Mouse (Mus musculus) brain, embryonic 18.5 days (tissue): ENCODE results near the gene Shld2.
"Not testable (repeated sequence)": the region's sequence is repeated elsewhere in the genome, so short reads cannot be mapped to it uniquely, and the experiment has no call there.

Experiments used
- DNase-seq: peaks from one replicate; pipeline ENCODE4 v3.0.0-alpha.2; 2012; ENCODE audit warnings: low read depth, low spot score

Shld2 gene

GRCm38 (mm10) chr14:34318113-34318512, 7.8 kb upstream of the Shld2 start:
- DNase-seq, result no peak

- no peak for DNase-seq
Observed at GRCm38 (mm10) chr14:34317431-34317830, 7.1 kb upstream of the Shld2 start.

GRCm38 (mm10) chr14:34316346-34316745, 6.1 kb upstream of the Shld2 start:
- DNase-seq, result no peak

- DNase-seq, result no peak
Observed at GRCm38 (mm10) chr14:34314796-34315195, 4.5 kb upstream of the Shld2 start.

GRCm38 (mm10) chr14:34314383-34314782, 4.1 kb upstream of the Shld2 start:
- DNase-seq, result not testable (repeated sequence)

- DNase-seq, result no peak
Observed at GRCm38 (mm10) chr14:34313612-34314011, 3.3 kb upstream of the Shld2 start.

- no peak for DNase-seq
Observed at GRCm38 (mm10) chr14:34312339-34313048, 2.2 kb upstream of the Shld2 start.

GRCm38 (mm10) chr14:34311691-34312090, 1.4 kb upstream of the Shld2 start:
- no peak for DNase-seq

- no peak for DNase-seq
Observed at GRCm38 (mm10) chr14:34311021-34311631, 833 bp upstream of the Shld2 start.

- no peak for DNase-seq
Observed at GRCm38 (mm10) chr14:34309907-34310233, 423 bp downstream of the Shld2 start.

GRCm38 (mm10) chr14:34309266-34309665, 1.0 kb downstream of the Shld2 start:
- DNase-seq, result no peak

- no peak for DNase-seq
Observed at GRCm38 (mm10) chr14:34303265-34303680, 7.0 kb downstream of the Shld2 start.

- DNase-seq, result no peak
Observed at GRCm38 (mm10) chr14:34302681-34303242, 7.5 kb downstream of the Shld2 start.

GRCm38 (mm10) chr14:34298871-34299700, 11.2 kb downstream of the Shld2 start:
- no peak for DNase-seq

- DNase-seq, result no peak
Observed at GRCm38 (mm10) chr14:34297634-34298033, 12.7 kb downstream of the Shld2 start.

- DNase-seq, result no peak
Observed at GRCm38 (mm10) chr14:34297038-34297437, 13.3 kb downstream of the Shld2 start.

GRCm38 (mm10) chr14:34296350-34296749, 13.9 kb downstream of the Shld2 start:
- DNase-seq, result no peak

- no peak for DNase-seq
Observed at GRCm38 (mm10) chr14:34293641-34294040, 16.7 kb downstream of the Shld2 start.

- no peak for DNase-seq
Observed at GRCm38 (mm10) chr14:34290229-34290628, 20.1 kb downstream of the Shld2 start.

- DNase-seq, result no peak
Observed at GRCm38 (mm10) chr14:34289259-34290015, 20.9 kb downstream of the Shld2 start.

- no peak for DNase-seq
Observed at GRCm38 (mm10) chr14:34288396-34288795, 21.9 kb downstream of the Shld2 start.
